Mouse (Mus musculus): ENCODE results near the gene Myl6b. TPM values are rescaled to one million over a fixed set of nuclear protein-coding genes. Genes with fewer than 3 reads are reported as not detected.

The Myl6b gene
- total and polyA plus RNA-seq, 3 experiments = 0.39 to 3.9 (median 2.5) TPM

GRCm38 (mm10) chr10:128490912-128491311, 7.6 kb downstream of the Myl6b start:
- in situ Hi-C loops (cut with MboI; ENCODE audit: low pct_ligation_motif_present, low pct_unique_long_range_greater_than_20kb, low sequenced_read_pairs) = no loop called here
- Histone ChIP-seq H3K9me3 (replicated peaks; ENCODE audit: low read length) (no peaks in the 10 kb centered on the region), H3K36me3 (replicated peaks in 1 of 2; ENCODE audit: control insufficient read depth in 1 of 2, insufficient read depth in 1 of 2, low read length in 1 of 2) (peaks cover 56 to 60% of the 10 kb centered on the region in 2 experiments)

DNA sequence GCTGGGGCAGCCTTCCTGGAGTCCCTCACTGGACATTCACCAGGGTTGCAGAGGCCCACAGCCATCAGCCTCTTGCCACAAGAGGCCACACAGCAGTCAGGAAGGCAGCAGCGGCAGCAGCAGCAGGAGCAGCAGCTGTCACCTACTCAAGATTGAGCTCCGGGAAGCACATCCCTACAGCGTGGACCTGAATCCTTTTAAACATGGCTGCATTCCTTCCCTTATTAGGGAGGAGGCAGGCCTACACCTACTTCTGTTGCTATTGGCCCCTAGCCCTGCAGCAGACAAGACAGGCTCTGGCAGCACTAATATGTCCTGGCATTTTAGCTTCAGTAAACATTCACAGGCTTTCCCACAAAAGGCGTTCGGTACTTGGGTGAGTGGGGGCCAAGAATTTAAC, 8.3 kb downstream of the Myl6b start:
- Histone ChIP-seq H3K27ac (ENCODE audit: insufficient read depth, low read depth) (no peak overlapping the region), H3K9ac (ENCODE audit: insufficient read depth, low read depth) (no peak overlapping the region), H3K79me2 (replicated peaks; ENCODE audit: control insufficient read depth, extremely low read depth, insufficient read depth, poor library complexity, severe bottlenecking) (peaks cover 20% of the 10 kb centered on the region), H3K9me3 (replicated peaks; ENCODE audit: low read length) (no peaks in the 10 kb centered on the region), H3K4me2 (ENCODE audit: insufficient read depth, low read depth, poor library complexity, severe bottlenecking) (no peak overlapping the region), H3K27me3 (replicated peaks) (no peaks in the 10 kb centered on the region), H3K4me3 (replicated peaks in 1 of 3; ENCODE audit: low read depth in 2 of 3, low read length in 2 of 3, poor library complexity in 1 of 3) (no peak overlapping the region), H3K36me3 (replicated peaks in 1 of 2; ENCODE audit: control insufficient read depth in 1 of 2, insufficient read depth in 1 of 2, low read length in 1 of 2) (peaks cover 61 to 66% of the 10 kb centered on the region in 2 experiments), H3K4me1 (ENCODE audit: control insufficient read depth in 1 of 2, insufficient read depth in 2 of 2) (peaks cover 12 to 19% of the 10 kb centered on the region in 2 experiments; a peak in 3 of 4 replicates)
- in situ Hi-C loops (cut with MboI; ENCODE audit: low pct_ligation_motif_present, low pct_unique_long_range_greater_than_20kb, low sequenced_read_pairs) (no loop called here), dilution Hi-C loops (cut with MboI; ENCODE audit: extremely low pct_ligation_motif_present, extremely low pct_unique_long_range_greater_than_20kb, low sequenced_read_pairs) (no loop called here)
- TF ChIP-seq GABPA (IDR thresholded peaks at IDR 0.05; ENCODE audit: insufficient replicate concordance, low read depth, low read length) (no peak), JUN (IDR thresholded peaks at IDR 0.05; ENCODE audit: insufficient read depth, low read depth, low read length) (no peak)
- no peak for DNase-seq (ENCODE audit: extremely low read depth)

More at GRCm38 (mm10) chr10:128490912-128491311, 7.6 kb downstream of the Myl6b start:
- Histone ChIP-seq H3K4me2 (ENCODE audit: insufficient read depth, low read depth, poor library complexity, severe bottlenecking) (no peak overlapping the region), H3K9ac (ENCODE audit: insufficient read depth, low read depth) (no peak overlapping the region), H3K27me3 (replicated peaks) (no peaks in the 10 kb centered on the region), H3K79me2 (replicated peaks; ENCODE audit: control insufficient read depth, extremely low read depth, insufficient read depth, poor library complexity, severe bottlenecking) (peaks cover 20% of the 10 kb centered on the region), H3K4me3 (replicated peaks in 1 of 3; ENCODE audit: low read depth in 2 of 3, low read length in 2 of 3, poor library complexity in 1 of 3) (no peak overlapping the region), H3K27ac (ENCODE audit: insufficient read depth, low read depth) (no peak overlapping the region), H3K4me1 (ENCODE audit: control insufficient read depth in 1 of 2, insufficient read depth in 2 of 2) (peaks cover 12 to 26% of the 10 kb centered on the region in 2 experiments; a peak in 3 of 4 replicates)
- dilution Hi-C loops (cut with MboI; ENCODE audit: extremely low pct_ligation_motif_present, extremely low pct_unique_long_range_greater_than_20kb, low sequenced_read_pairs) = no loop called here
- TF ChIP-seq E2F4 (IDR thresholded peaks at IDR 0.05; ENCODE audit: insufficient replicate concordance, low read depth, low read length) (no peak), ZNF384 (IDR thresholded peaks at IDR 0.05; ENCODE audit: low read depth, low read length) (no peak), MEF2A (IDR thresholded peaks at IDR 0.05; ENCODE audit: borderline replicate concordance, low read depth, low read length) (no peak), EP300 (IDR thresholded peaks at IDR 0.05; ENCODE audit: low read length) (no peak), MAFK (IDR thresholded peaks at IDR 0.05; ENCODE audit: insufficient replicate concordance, low read length) (no peak), PAX5 (IDR thresholded peaks at IDR 0.05; ENCODE audit: low read length) (no peak), MYC (IDR thresholded peaks at IDR 0.05; ENCODE audit: low read depth, low read length) (no peak), ZC3H11A (IDR thresholded peaks at IDR 0.05; ENCODE audit: low read depth, low read length) (no peak), JUND (conservative IDR thresholded peaks at IDR 0.05; ENCODE audit: low read depth, low read length) (no peak), HCFC1 (IDR thresholded peaks at IDR 0.05; ENCODE audit: low read depth, low read length) (no peak), IRF4 (IDR thresholded peaks at IDR 0.05; ENCODE audit: low read depth, low read length) (no peak), SIN3A (IDR thresholded peaks at IDR 0.05; ENCODE audit: low read length) (no peak), ZKSCAN1 (IDR thresholded peaks at IDR 0.05; ENCODE audit: borderline replicate concordance, low read depth, low read length) (no peak), MXI1 (IDR thresholded peaks at IDR 0.05; ENCODE audit: low read depth, low read length) (no peak), ELF1 (IDR thresholded peaks at IDR 0.05; ENCODE audit: low read depth, low read length) (no peak), TBP (conservative IDR thresholded peaks at IDR 0.05; ENCODE audit: low read depth, low read length) (no peak), NRF1 (IDR thresholded peaks at IDR 0.05; ENCODE audit: low read depth, low read length) (no peak), MAX (IDR thresholded peaks at IDR 0.05; ENCODE audit: low read length) (no peak)
- DNase-seq (ENCODE audit: extremely low read depth) = no peak

Data from CH12.LX (cell line).